Mouse (Mus musculus) embryonic facial prominence, embryonic 12.5 days (tissue): ENCODE data around the gene Ptpn14. TPM values are rescaled to one million over a fixed set of nuclear protein-coding genes. Genes with fewer than 3 reads are reported as not detected.

ENCODE experiments used
- ATAC-seq: fragments of 200-750 bp; cut with Nextera tagmentation; 2 replicates; pipeline ENCODE4 v1.8.0; 2017; ENCODE audit not compliant: insufficient number of reproducible peaks, insufficient read depth, low FRiP score, low TSS enrichment
- H3K27ac ChIP-seq: fragments of 300-500 bp; sonication (generic); 2 replicates; pipeline ENCODE4 v1.5.1; 2016; ENCODE audit warnings: mild to moderate bottlenecking
- H3K27me3 ChIP-seq: fragments of 300-500 bp; sonication (generic); 2 replicates; pipeline ENCODE4 v1.6.1; 2016; ENCODE audit warnings: mild to moderate bottlenecking, moderate library complexity
- H3K36me3 ChIP-seq: fragments of 300-500 bp; sonication (generic); 2 replicates; pipeline ENCODE4 v1.6.1; 2016; ENCODE audit warnings: mild to moderate bottlenecking
- H3K4me1 ChIP-seq: fragments of 300-500 bp; sonication (generic); 2 replicates; pipeline ENCODE4 v1.6.1; 2016
- H3K4me2 ChIP-seq: fragments of 300-500 bp; sonication (generic); replicated peaks from 2 replicates; pipeline ENCODE4 v1.6.1; 2016; ENCODE audit warnings: mild to moderate bottlenecking, moderate library complexity
- H3K4me3 ChIP-seq: fragments of 300-500 bp; sonication (generic); 2 replicates; pipeline ENCODE4 v1.5.1; 2016; ENCODE audit warnings: mild to moderate bottlenecking
- H3K9ac ChIP-seq: fragments of 300-500 bp; sonication (generic); 2 replicates; pipeline ENCODE4 v1.6.1; 2016; ENCODE audit warnings: mild to moderate bottlenecking, moderate library complexity
- H3K9me3 ChIP-seq: fragments of 300-500 bp; sonication (generic); 2 replicates; pipeline ENCODE4 v1.6.1; 2016; ENCODE audit warnings: mild to moderate bottlenecking, moderate library complexity
- WGBS: fragments of 180-500 bp; shearing (Covaris S2); methylation state at CpG from one replicate; pipeline ENCODE4 v1.1.7; 2016; 5-methylcytosine and 5-hydroxymethylcytosine counted together
- polyA plus RNA-seq: library from polyadenylated mRNA; unstranded; fragments of >200 nt; fragmentation: Nextera tagmentation; extraction: Ambion mirVana; gene quantifications from 2 replicates; pipeline ENCODE4 v1.2.1, GENCODE M21; 2016

Gene Ptpn14
- polyA plus RNA-seq, 1 experiment from 2014 or later: 11.2 TPM

DNA sequence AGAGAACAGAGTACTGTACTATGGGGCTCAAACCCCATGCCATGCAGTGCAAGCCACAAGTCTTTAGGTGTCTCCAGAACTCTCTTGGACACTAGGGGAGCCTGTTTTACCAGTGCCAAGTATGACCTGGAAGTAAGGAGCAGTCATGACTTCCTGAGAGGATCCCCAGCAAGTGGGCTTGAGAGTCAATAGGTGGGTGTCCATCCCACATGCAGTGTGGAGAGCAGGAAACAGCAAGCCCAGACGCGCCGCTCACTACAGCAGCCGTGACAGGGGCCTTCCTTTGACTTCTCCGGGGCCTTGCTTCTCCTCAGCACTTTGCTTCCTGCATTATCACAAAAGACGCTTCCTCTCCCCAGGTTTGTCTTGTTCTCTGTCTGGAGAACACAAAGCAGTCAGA, 27.9 kb upstream of the Ptpn14 start:
- H3K9ac ChIP-seq: no peak overlapping the region
- no peak overlapping the region for H3K27ac ChIP-seq
- ATAC-seq: no peak
- no peaks in the 10 kb centered on the region for H3K36me3 ChIP-seq
- no peak overlapping the region for H3K4me2 ChIP-seq
- H3K9me3 ChIP-seq: no peaks in the 10 kb centered on the region
- H3K4me3 ChIP-seq: no peak overlapping the region
- 75% methylated on average over 6 of the region's 6 CpGs for WGBS
- H3K4me1 ChIP-seq: no peaks in the 10 kb centered on the region
- no peaks in the 10 kb centered on the region for H3K27me3 ChIP-seq

DNA sequence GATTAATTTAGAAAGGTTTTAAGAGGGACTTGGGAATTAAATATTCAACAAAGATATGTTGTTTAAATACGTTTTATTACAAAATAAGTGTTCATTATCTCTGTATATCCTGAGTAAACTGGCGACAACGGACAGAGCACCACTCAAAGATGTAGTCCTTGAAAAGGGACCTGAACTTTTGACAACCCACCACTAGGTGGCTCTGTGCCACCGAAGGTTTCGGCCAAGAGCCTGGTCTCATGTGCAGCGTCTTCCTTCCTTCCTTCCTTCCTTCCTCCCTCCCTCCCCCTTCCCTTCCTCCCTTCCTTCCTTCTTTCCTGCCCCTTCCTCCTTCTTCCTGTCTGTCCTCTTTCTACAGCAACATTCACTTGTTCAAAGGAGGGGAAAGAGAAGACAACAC, 27.1 kb upstream of the Ptpn14 start:
- H3K9ac ChIP-seq: no peak overlapping the region
- H3K27me3 ChIP-seq: no peaks in the 10 kb centered on the region
- H3K4me2 ChIP-seq: no peak overlapping the region
- no peak overlapping the region for H3K4me3 ChIP-seq
- no peak for ATAC-seq
- no peak overlapping the region for H3K27ac ChIP-seq
- H3K36me3 ChIP-seq: no peaks in the 10 kb centered on the region
- WGBS: 2% methylated on average over 6 of the region's 6 CpGs
- no peaks in the 10 kb centered on the region for H3K4me1 ChIP-seq
- no peaks in the 10 kb centered on the region for H3K9me3 ChIP-seq

DNA sequence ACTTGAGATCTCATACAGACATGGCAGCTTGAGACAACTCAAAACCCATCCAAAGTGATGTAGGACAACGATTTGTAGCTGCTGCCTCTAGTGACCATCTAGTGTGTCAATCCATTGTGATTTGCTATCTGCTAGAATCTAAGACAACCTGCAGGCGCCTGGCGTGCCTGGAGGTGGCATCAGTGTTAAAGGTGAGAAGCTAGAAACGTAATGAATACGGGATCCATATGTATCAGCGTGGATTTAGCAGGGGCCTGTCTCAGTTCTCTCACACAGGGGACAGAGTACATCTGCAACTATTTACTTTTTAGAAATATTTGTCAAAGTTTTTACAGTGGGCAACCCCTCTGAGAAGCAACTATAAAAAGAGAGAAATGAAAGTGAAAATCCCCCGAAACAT, 24.9 kb upstream of the Ptpn14 start:
- no peaks in the 10 kb centered on the region for H3K9me3 ChIP-seq
- ATAC-seq: no peak
- H3K9ac ChIP-seq: no peak overlapping the region
- WGBS: 39% methylated on average over 7 of the region's 7 CpGs
- no peak overlapping the region for H3K4me2 ChIP-seq
- no peak overlapping the region for H3K4me3 ChIP-seq
- H3K27ac ChIP-seq: no peak overlapping the region
- H3K27me3 ChIP-seq: no peaks in the 10 kb centered on the region
- H3K4me1 ChIP-seq: peaks cover 12% of the 10 kb centered on the region
- no peaks in the 10 kb centered on the region for H3K36me3 ChIP-seq

DNA sequence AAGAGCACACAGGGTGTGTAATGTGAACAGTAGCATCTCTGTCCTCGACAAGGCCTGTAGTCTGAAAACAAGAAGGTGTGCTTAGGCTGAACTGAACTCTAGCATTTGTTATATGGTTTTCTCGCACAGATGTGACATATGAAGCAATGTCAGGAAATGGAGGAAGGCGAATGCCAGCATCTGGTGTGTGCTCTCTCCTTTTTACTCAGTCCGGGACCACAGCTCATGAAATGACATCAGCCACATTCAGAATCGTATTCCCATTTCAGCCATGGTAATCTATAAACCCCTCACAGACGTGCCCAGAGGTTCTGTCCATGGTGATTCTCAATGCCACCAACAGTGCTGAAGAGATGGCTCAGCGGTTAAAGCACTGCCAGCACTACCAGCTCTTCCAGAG, 24.5 kb upstream of the Ptpn14 start:
- H3K36me3 ChIP-seq: no peaks in the 10 kb centered on the region
- H3K9ac ChIP-seq: no peak overlapping the region
- no peak overlapping the region for H3K27ac ChIP-seq
- no peak overlapping the region for H3K4me2 ChIP-seq
- peaks cover 12% of the 10 kb centered on the region for H3K4me1 ChIP-seq
- no peaks in the 10 kb centered on the region for H3K9me3 ChIP-seq
- 75% methylated on average over 7 of the region's 7 CpGs for WGBS
- ATAC-seq: no peak
- no peaks in the 10 kb centered on the region for H3K27me3 ChIP-seq
- no peak overlapping the region for H3K4me3 ChIP-seq

DNA sequence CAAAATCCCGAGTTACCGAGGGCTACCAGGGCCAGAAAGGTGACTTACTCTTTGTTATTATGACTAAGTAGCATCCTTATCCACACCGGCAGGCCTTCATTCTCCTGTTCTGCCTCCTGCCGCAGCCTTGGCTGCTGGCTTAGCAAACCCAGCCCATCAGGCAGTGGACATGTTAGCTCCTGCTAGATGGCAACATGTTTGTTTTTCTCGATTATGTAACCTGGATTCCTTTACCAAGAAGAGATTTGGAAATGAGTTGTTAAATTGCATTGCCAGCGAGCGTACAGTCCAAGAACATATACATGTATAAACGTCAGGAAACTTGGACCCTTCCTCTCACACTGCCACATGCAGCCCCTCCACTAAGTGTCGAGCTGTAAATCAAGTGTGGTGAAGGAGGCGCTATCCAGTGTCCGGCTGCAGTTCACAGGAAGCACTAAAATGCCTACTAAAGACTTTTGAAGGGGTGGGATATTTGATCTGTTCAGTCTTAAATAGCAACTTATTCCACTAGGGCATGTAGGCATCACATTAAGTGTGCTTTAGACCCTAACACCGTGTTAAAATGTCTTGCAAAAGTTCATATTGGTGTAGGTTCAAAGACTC, 21.9 kb upstream of the Ptpn14 start:
- no peaks in the 10 kb centered on the region for H3K9me3 ChIP-seq
- H3K27ac ChIP-seq: no peak overlapping the region
- ATAC-seq: no peak
- no peak overlapping the region for H3K9ac ChIP-seq
- no peak overlapping the region for H3K4me3 ChIP-seq
- 72% methylated on average over 12 of the region's 12 CpGs for WGBS
- no peak overlapping the region for H3K4me2 ChIP-seq
- H3K27me3 ChIP-seq: no peaks in the 10 kb centered on the region
- no peaks in the 10 kb centered on the region for H3K36me3 ChIP-seq
- peaks cover 12% of the 10 kb centered on the region for H3K4me1 ChIP-seq

DNA sequence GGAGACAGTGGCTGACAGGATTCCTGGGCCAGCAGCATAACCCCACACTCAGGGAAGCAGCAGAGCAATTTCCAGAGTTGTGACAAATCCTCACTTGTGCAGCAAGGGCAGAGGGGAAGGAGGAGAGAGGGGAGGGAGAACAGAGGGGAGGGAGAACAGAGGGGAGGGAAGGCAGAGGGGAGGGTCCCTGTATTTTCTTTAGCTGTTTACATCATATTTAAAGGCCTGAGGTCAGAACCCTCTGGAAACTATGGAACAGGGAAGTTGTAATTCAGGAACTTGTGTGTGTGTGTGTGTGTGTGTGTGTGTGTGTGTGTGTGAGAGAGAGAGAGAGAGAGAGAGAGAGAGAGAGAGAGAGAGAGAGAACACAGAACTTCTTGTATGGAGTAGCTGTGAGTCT, 21.1 kb upstream of the Ptpn14 start:
- ATAC-seq: 0 out of 2 replicates have a peak, but pooled peaks have one; percentile 6
- Histone ChIP-seq H3K4me1 (peaks cover 12% of the 10 kb centered on the region), H3K4me2 (no peak overlapping the region), H3K9ac (no peak overlapping the region), H3K9me3 (no peaks in the 10 kb centered on the region), H3K36me3 (no peaks in the 10 kb centered on the region), H3K27me3 (no peaks in the 10 kb centered on the region), H3K27ac (0 out of 2 replicates have a peak overlapping the region, but pooled peaks have one; percentile 30), H3K4me3 (no peak overlapping the region)

DNA sequence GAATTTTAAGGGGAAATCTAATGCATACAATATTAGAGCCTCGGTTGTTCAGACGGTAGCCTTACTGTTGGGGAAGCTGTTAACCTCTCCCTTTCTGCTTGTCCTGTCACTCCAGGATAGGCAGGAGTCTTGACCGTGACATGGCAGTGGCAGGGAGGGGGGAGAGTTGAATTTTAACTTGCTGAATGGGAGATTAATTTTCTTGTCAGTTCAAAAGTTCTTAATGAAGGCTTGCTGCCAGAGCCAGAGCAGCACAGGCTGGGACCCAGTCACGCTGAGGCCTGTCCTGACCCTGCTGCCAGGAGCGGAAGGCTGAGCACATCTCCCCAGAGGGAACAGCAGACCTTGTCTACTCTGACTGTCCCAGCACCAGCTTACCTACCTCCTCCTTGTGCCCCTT, 20.6 kb upstream of the Ptpn14 start:
- no peak overlapping the region for H3K4me3 ChIP-seq
- no peaks in the 10 kb centered on the region for H3K9me3 ChIP-seq
- no peak overlapping the region for H3K4me2 ChIP-seq
- peak overlapping the region; percentile 30; the same call in 1 of the 2 replicates for H3K27ac ChIP-seq
- no peak overlapping the region for H3K9ac ChIP-seq
- WGBS: 16% methylated on average over 5 of the region's 5 CpGs
- H3K36me3 ChIP-seq: no peaks in the 10 kb centered on the region
- H3K4me1 ChIP-seq: peaks cover 12% of the 10 kb centered on the region
- no peaks in the 10 kb centered on the region for H3K27me3 ChIP-seq
- ATAC-seq: 0 out of 2 replicates have a peak, but pooled peaks have one; percentile 35

DNA sequence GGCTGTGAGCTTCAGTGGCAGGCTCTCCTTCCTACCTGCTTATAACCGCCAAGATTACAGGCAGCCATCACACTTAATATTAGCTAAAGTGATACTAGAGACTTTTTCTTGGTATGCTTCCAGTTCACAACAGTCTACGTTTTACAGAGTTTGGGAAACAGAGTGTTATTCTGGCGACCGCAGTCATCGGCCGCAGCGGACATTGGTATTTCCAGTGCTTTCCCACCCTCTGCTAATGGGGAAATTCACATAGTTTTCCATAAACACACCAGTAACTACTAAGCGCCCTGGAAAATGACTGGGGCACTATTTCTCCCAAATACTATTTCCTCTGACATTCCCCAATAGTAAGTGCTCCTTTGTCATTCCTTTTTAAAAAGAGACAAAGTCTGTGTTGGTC, 19.1 kb upstream of the Ptpn14 start:
- H3K9me3 ChIP-seq: no peaks in the 10 kb centered on the region
- H3K27ac ChIP-seq: no peak overlapping the region
- H3K4me1 ChIP-seq: peaks cover 12% of the 10 kb centered on the region
- no peak overlapping the region for H3K4me2 ChIP-seq
- no peak for ATAC-seq
- H3K4me3 ChIP-seq: no peak overlapping the region
- no peak overlapping the region for H3K9ac ChIP-seq
- WGBS: 71% methylated on average over 8 of the region's 8 CpGs
- H3K27me3 ChIP-seq: no peaks in the 10 kb centered on the region
- no peaks in the 10 kb centered on the region for H3K36me3 ChIP-seq

DNA sequence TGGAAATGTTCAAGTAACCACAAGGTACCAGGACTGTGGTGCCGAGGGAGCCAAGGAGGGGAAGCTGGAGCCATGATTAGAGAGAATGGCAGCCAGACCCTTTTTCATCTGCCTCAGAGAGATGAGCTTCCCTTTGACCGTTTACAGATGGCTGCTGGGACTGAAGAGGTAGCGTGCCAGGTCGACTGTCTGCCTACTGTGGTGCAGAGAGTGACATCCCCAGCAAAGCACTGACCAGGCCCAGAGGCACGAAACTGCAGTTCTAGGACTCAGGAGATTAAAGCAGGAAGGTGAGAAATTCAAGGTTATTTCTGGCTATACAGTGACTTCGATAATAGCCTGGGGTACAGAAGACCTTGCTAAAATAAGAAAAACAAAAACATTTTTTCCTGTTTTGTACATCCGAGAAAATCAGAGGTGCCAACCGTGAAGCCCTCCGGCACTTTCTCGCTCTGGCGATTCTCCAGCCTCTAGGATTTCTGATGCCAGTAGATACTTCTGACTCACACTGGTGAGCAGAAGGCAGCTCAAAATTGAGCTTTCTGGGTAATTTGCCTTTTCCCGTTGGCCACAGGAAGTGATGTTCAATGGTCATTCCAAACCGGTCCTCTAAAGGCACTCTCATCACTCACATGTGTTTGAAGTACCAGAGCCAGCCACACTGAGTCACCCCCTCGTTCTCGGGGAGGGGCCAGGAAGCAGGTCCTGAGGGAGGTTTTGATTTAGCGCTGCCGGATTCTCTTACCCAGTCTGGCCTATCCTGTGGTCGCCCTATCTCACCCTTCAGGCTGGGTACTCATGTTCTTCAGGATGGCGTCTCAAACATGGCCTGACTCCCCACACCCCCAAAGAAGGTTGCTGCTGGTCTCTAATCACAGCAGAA, 11.9 kb upstream of the Ptpn14 start:
- H3K27ac ChIP-seq: 0 out of 2 replicates have a peak overlapping the region, but pooled peaks have one; percentile 23
- H3K4me1 ChIP-seq: peaks cover 9% of the 10 kb centered on the region; the same call in 1 of the 2 replicates
- no peak overlapping the region for H3K9ac ChIP-seq
- ATAC-seq: no peak
- WGBS: 45% methylated on average over 19 of the region's 19 CpGs
- H3K9me3 ChIP-seq: no peaks in the 10 kb centered on the region
- no peaks in the 10 kb centered on the region for H3K27me3 ChIP-seq
- no peak overlapping the region for H3K4me3 ChIP-seq
- H3K4me2 ChIP-seq: no peak overlapping the region
- H3K36me3 ChIP-seq: no peaks in the 10 kb centered on the region

DNA sequence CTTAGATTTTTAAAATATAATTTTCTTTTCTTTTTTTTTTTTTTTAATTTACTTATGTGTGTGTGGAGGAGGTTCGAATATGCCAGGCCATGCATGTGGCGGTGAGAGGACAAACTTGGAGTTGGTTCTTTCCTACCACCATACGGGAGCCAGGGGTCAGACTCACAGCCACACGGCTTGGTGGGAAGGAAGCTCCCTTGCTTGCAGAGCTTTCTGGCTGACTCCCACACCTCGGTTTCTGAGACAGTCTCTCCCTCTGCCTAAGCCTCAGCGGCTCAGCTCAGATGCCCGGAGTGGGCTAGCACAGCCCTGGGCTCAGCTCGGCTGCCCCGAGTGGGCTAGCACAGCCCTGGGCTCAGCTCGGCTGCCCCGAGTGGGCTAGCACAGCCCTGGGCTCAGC, 10.5 kb upstream of the Ptpn14 start:
- Histone ChIP-seq H3K4me1 (peaks cover 9% of the 10 kb centered on the region; the same call in 1 of the 2 replicates), H3K27ac (no peak overlapping the region), H3K9ac (no peak overlapping the region), H3K9me3 (no peaks in the 10 kb centered on the region), H3K27me3 (no peaks in the 10 kb centered on the region), H3K36me3 (no peaks in the 10 kb centered on the region), H3K4me2 (no peak overlapping the region), H3K4me3 (no peak overlapping the region)
- ATAC-seq: no peak
- WGBS: 90% methylated on average over 11 of the region's 11 CpGs

DNA sequence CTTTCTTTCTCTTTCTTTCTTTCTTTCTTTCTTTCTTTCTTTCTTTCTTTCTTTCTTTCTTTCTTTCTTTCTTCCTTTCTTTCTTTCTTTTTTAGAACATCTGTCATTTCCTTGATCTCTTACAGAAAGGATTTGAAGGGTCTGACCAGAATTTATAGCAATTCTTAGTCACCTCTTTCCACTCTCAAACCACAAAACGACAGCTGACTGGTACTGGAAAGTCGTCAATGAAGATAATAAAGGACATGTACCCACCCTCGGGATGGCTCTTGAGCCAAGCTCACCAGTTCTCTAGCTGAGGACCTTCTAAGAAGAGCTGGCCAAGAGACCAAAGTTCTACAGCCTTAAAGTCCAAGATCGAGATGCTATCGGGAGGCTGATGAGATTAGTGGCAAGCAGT, 9.5 kb upstream of the Ptpn14 start:
- H3K9me3 ChIP-seq: no peaks in the 10 kb centered on the region
- H3K4me1 ChIP-seq: peaks cover 9% of the 10 kb centered on the region; the same call in 1 of the 2 replicates
- no peak overlapping the region for H3K4me2 ChIP-seq
- no peak overlapping the region for H3K4me3 ChIP-seq
- ATAC-seq: no peak
- no peaks in the 10 kb centered on the region for H3K27me3 ChIP-seq
- no peak overlapping the region for H3K27ac ChIP-seq
- H3K36me3 ChIP-seq: no peaks in the 10 kb centered on the region
- H3K9ac ChIP-seq: no peak overlapping the region
- 80% methylated on average over 5 of the region's 5 CpGs for WGBS

DNA sequence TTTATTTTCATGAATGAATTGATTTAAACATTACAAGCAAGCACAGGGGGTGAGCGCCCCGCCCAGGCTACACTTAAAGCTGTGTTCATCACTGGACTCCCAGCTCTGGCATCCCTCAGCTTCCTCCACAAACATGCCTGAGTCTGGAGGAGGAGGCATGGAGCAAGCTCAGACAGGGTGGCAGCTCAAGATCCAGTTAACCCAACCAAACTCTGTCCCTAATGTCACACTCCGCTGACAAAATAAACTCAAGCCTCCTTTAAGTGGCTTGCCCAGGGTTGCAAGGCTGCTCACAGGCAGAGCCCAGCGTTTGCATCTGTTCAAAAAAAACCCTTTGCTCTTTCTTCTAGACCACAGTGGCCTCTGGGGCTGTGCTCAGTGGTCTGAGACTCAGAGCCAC, 1.9 kb upstream of the Ptpn14 start:
- 67% methylated on average over 4 of the region's 4 CpGs for WGBS
- no peak for ATAC-seq
- H3K36me3 ChIP-seq: no peaks in the 10 kb centered on the region
- H3K4me2 ChIP-seq: no peak overlapping the region
- H3K9ac ChIP-seq: no peak overlapping the region
- no peaks in the 10 kb centered on the region for H3K27me3 ChIP-seq
- H3K9me3 ChIP-seq: no peaks in the 10 kb centered on the region
- no peak overlapping the region for H3K4me3 ChIP-seq
- no peak overlapping the region for H3K27ac ChIP-seq
- peaks cover 37% of the 10 kb centered on the region for H3K4me1 ChIP-seq
